Mouse (Mus musculus) lung, adult 2 months (tissue): ENCODE data around the gene Katnb1. TPM values are rescaled to one million over a fixed set of nuclear protein-coding genes. Genes with fewer than 3 reads are reported as not detected.

Source experiments
- DNase-seq: peaks from one replicate; pipeline ENCODE4 v3.0.0; 2022
- H3K4me1 ChIP-seq: fragments of 200-500 bp; 2 replicates; pipeline ENCODE4 v1.6.1; 2011; ENCODE audit warnings: low read length; ENCODE audit not compliant: control insufficient read depth, insufficient read depth
- H3K4me3 ChIP-seq: fragments of 200-500 bp; replicated peaks from 2 replicates; pipeline ENCODE3; 2011; ENCODE audit warnings: low read depth, mild to moderate bottlenecking, control low read depth, low read length; ENCODE audit errors: extremely low read depth
- CTCF ChIP-seq: fragments of 200-500 bp; IDR thresholded peaks from 2 replicates; pipeline ENCODE4 v1.5.1; 2011; ENCODE audit warnings: mild to moderate bottlenecking, low read length, control low read depth; ENCODE audit not compliant: insufficient read depth
- POLR2A ChIP-seq: fragments of 200-500 bp; IDR thresholded peaks from 2 replicates; pipeline ENCODE4 v1.6.1; 2011; ENCODE audit warnings: low read depth, mild to moderate bottlenecking, control low read depth, low read length, borderline replicate concordance; ENCODE audit errors: extremely low read depth
- WGBS: fragments of 180-500 bp; shearing (Covaris S2); methylation state at CpG from one replicate; pipeline ENCODE4 v1.1.7; 2018; 5-methylcytosine and 5-hydroxymethylcytosine counted together
- polyA plus RNA-seq: library from polyadenylated mRNA; depleted of rRNA; stranded (reverse); fragments of >200 nt; gene quantifications from 2 replicates; pipeline ENCODE4 v1.2.3, GENCODE M21; 2012; rRNA removed

Katnb1 gene
- polyA plus RNA-seq, 1 experiment = 20.0 TPM

- peaks cover 26% of the 10 kb centered on the region for H3K4me1 ChIP-seq
- H3K4me3 ChIP-seq = peak overlapping the region; percentile 82
- DNase-seq = peak; percentile 38
- WGBS = 19% methylated on average over 17 of the region's 17 CpGs
- TF ChIP-seq CTCF = no peak
- TF ChIP-seq POLR2A = no peak
Measured at GRCm38 (mm10) chr8:95142985-95143804, 62.2 kb downstream of the Katnb1 start.

- 48% methylated on average over 6 of the region's 6 CpGs for WGBS
- DNase-seq = peak; percentile 31
- TF ChIP-seq CTCF (no peak), POLR2A (no peak; the same call in 1 of the 2 replicates)
- Histone ChIP-seq H3K4me3 (no peak overlapping the region), H3K4me1 (peaks cover 24% of the 10 kb centered on the region)
Measured at GRCm38 (mm10) chr8:95143805-95144630, 63.0 kb downstream of the Katnb1 start.

- TF ChIP-seq POLR2A = no peak
- no peak for TF ChIP-seq CTCF
- 71% methylated on average over 2 of the region's 2 CpGs for WGBS
- H3K4me1 ChIP-seq = peaks cover 23% of the 10 kb centered on the region
- no peak for DNase-seq
- no peak overlapping the region for H3K4me3 ChIP-seq
Measured at GRCm38 (mm10) chr8:95144631-95145015, 63.6 kb downstream of the Katnb1 start.

- peak; percentile 36 for DNase-seq
Measured at GRCm38 (mm10) chr8:95146044-95146745, 65.2 kb downstream of the Katnb1 start.

GRCm38 (mm10) chr8:95146846-95147245, 65.9 kb downstream of the Katnb1 start:
- TF ChIP-seq CTCF (no peak), POLR2A (no peak)
- peaks cover 9% of the 10 kb centered on the region for H3K4me1 ChIP-seq
- DNase-seq = no peak
- no peak overlapping the region for H3K4me3 ChIP-seq
- 88% methylated on average over 5 of the region's 5 CpGs for WGBS

More at GRCm38 (mm10) chr8:95146044-95146745, 65.2 kb downstream of the Katnb1 start:
- Histone ChIP-seq H3K4me3 (no peak overlapping the region), H3K4me1 (peaks cover 13% of the 10 kb centered on the region)
- no peak for TF ChIP-seq POLR2A
- no peak for TF ChIP-seq CTCF
- WGBS = 58% methylated on average over 2 of the region's 2 CpGs

GRCm38 (mm10) chr8:95149426-95149825, 68.4 kb downstream of the Katnb1 start:
- no peak for TF ChIP-seq POLR2A
- no peak for TF ChIP-seq CTCF
- Histone ChIP-seq H3K4me3 (no peak overlapping the region), H3K4me1 (no peaks in the 10 kb centered on the region; the same call in 1 of the 2 replicates)
- DNase-seq = no peak
- 51% methylated on average over 10 of the region's 10 CpGs for WGBS

- H3K4me1 ChIP-seq = no peaks in the 10 kb centered on the region
- DNase-seq = no peak
- WGBS = 83% methylated on average over 3 of the region's 3 CpGs
- TF ChIP-seq POLR2A (no peak), CTCF (no peak)
- H3K4me3 ChIP-seq = no peak overlapping the region
Measured at GRCm38 (mm10) chr8:95150608-95151007, 69.6 kb downstream of the Katnb1 start.

Other genes with a start within 250 kb of the Katnb1 start
- 123 and 158 TPM in 2 replicates for gene Coq9, start 242.9 kb upstream of the Katnb1 start, polyA plus RNA-seq
- 22.9 and 27.8 TPM in 2 replicates for gene Ciapin1, start 242.8 kb upstream of the Katnb1 start, polyA plus RNA-seq
- 81.9 and 105 TPM in 2 replicates for gene Polr2c, start 223.7 kb upstream of the Katnb1 start, polyA plus RNA-seq
- gene Dok4, start 204.9 kb upstream of the Katnb1 start, polyA plus RNA-seq = 39.6 and 46.4 TPM in 2 replicates
- gene Ccdc102a, start 163.1 kb upstream of the Katnb1 start, polyA plus RNA-seq = 19.0 and 21.2 TPM in 2 replicates
- gene Adgrg5, start 157.5 kb upstream of the Katnb1 start, polyA plus RNA-seq = 4.8 and 5.3 TPM in 2 replicates
- gene Adgrg1, start 106.4 kb upstream of the Katnb1 start, polyA plus RNA-seq = 192 and 233 TPM in 2 replicates
- 15.4 and 18.9 TPM in 2 replicates for gene Adgrg3, start 63.5 kb upstream of the Katnb1 start, polyA plus RNA-seq
- 14.0 and 18.5 TPM in 2 replicates for gene Drc7, start 26.1 kb upstream of the Katnb1 start, polyA plus RNA-seq
- gene Kifc3, start 121.6 kb downstream of the Katnb1 start, polyA plus RNA-seq = 93.2 and 95.3 TPM in 2 replicates
- gene Cngb1, start 225.4 kb downstream of the Katnb1 start, polyA plus RNA-seq = 1.9 and 2.4 TPM in 2 replicates
- 2.4 and 4.2 TPM in 2 replicates for gene Tepp, start 229.4 kb downstream of the Katnb1 start, polyA plus RNA-seq